Comparison of ENCODE assay signal across 27 mouse cellular contexts in the genomic region with DNA sequence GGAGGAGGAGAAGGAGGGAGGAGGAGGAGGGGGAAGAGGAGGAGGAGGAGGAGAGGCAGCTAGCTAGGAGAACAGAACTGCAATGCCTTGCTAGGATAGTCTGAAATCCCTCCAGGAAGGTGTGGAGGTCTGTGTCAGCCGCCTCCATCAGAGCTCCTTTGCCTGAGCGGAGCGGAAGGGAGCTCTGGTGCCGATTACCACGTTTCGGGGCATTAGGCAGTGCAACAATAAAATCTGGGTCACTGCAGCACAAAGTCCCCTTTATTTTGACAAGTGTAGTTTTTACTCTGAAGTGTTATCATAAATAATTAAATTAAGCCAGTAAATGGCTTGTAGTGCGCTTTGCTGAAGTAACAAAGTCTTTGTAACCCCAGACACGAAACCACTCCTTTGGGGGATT.
DNase-seq lines count a peak whose midpoint lies in the region; ATAC-seq and TF ChIP-seq lines count a peak whose summit lies in the region.
"Had no signal": no experiment of that assay in that cellular context is flagged by ENCODE, and none has a peak within 500 bp of the region (broad histone marks: within the 10 kb centered on the region; RNA-seq: fewer than 3 reads in every experiment).

No protein-coding gene starts in this region.

- no peak for ATAC-seq in kidney, postnatal 0 days (replicated peaks; ENCODE audit: low FRiP score, low read depth)
- no peak for ATAC-seq in embryonic facial prominence, embryonic 12.5 days (ENCODE audit: insufficient number of reproducible peaks, insufficient read depth, low FRiP score, low TSS enrichment)
- ATAC-seq: CD4-positive, CD25-positive, alpha-beta regulatory T cell, adult 4 months; forebrain, embryonic 16.5 days; hindbrain, embryonic 16.5 days; intestine, embryonic 15.5 days had no signal

- 39% methylated on average over 8 of the region's 8 CpGs for WGBS in kidney, postnatal 0 days
- 36% methylated on average over 8 of the region's 8 CpGs for WGBS in embryonic facial prominence, embryonic 12.5 days

- DNase-seq in kidney, postnatal 0 days (ENCODE audit: low spot score): peak; percentile 64
- no peak for DNase-seq in kidney, postnatal 14 days
- DNase-seq in retina, embryonic 14.5 days (ENCODE audit: low spot score): peak; percentile 37
- DNase-seq in cerebellum, postnatal 14 days: no peak
- DNase-seq in heart, adult 18-20 months: no peak
- DNase-seq: adrenal gland, adult 2 months; adrenal gland, postnatal 14 days; cerebellum, adult 11 months; cerebellum, adult 2 months; cerebellum, adult 9-11 months; cerebellum, postnatal 36 days; gastrocnemius, adult 2 months; gastrocnemius, postnatal 14 days; heart, adult 11 months; heart, postnatal 10 days; heart, postnatal 36 days had no signal

- H3K9me3 ChIP-seq in kidney, postnatal 0 days (replicated peaks; ENCODE audit: low read length): no peaks in the 10 kb centered on the region
- H3K9me3 ChIP-seq in embryonic facial prominence, embryonic 12.5 days: peaks cover 4% of the 10 kb centered on the region; the same call in 1 of the 2 replicates
- H3K9me3 ChIP-seq: embryonic facial prominence, embryonic 15.5 days; forebrain, embryonic 12.5 days; heart, embryonic 12.5 days; heart, embryonic 15.5 days; hindbrain, embryonic 10.5 days; hindbrain, embryonic 13.5 days; intestine, embryonic 15.5 days had no signal

- no peak overlapping the region for H3K9ac ChIP-seq in kidney, postnatal 0 days (ENCODE audit: low read depth, low read length)
- H3K9ac ChIP-seq in embryonic facial prominence, embryonic 12.5 days: no peak overlapping the region; the same call in 1 of the 2 replicates
- H3K9ac ChIP-seq: embryonic facial prominence, embryonic 15.5 days; forebrain, embryonic 12.5 days; heart, embryonic 12.5 days; heart, embryonic 15.5 days; hindbrain, embryonic 13.5 days; intestine, embryonic 15.5 days had no signal

- no peak overlapping the region for H3K4me2 ChIP-seq in kidney, postnatal 0 days (ENCODE audit: low read length)
- H3K4me2 ChIP-seq in embryonic facial prominence, embryonic 12.5 days (replicated peaks): no peak overlapping the region
- H3K4me2 ChIP-seq: embryonic facial prominence, embryonic 15.5 days; forebrain, embryonic 12.5 days; heart, embryonic 12.5 days; heart, embryonic 15.5 days; hindbrain, embryonic 13.5 days; intestine, embryonic 15.5 days had no signal

- no peak overlapping the region for H3K27ac ChIP-seq in kidney, postnatal 0 days
- peak overlapping the region; percentile 24 for H3K27ac ChIP-seq in embryonic facial prominence, embryonic 12.5 days
- H3K27ac ChIP-seq: embryonic facial prominence, embryonic 15.5 days; forebrain, embryonic 12.5 days; gastrocnemius, adult 2 months; heart, embryonic 15.5 days; hindbrain, embryonic 10.5 days; hindbrain, embryonic 13.5 days; intestine, embryonic 15.5 days had no signal

- no peak for TF ChIP-seq CTCF in kidney, postnatal 0 days (IDR thresholded peaks at IDR 0.05; ENCODE audit: low read depth)

- H3K27me3 ChIP-seq in kidney, postnatal 0 days (ENCODE audit: insufficient read depth, low read length): no peaks in the 10 kb centered on the region
- H3K27me3 ChIP-seq in embryonic facial prominence, embryonic 12.5 days: no peaks in the 10 kb centered on the region
- H3K27me3 ChIP-seq: embryonic facial prominence, embryonic 15.5 days; heart, embryonic 15.5 days; intestine, embryonic 15.5 days had no signal

- H3K4me1 ChIP-seq in kidney, postnatal 0 days (replicated peaks; ENCODE audit: insufficient read depth, low read length): peaks cover 18% of the 10 kb centered on the region
- peaks cover 59% of the 10 kb centered on the region for H3K4me1 ChIP-seq in embryonic facial prominence, embryonic 12.5 days

- no peaks in the 10 kb centered on the region for H3K36me3 ChIP-seq in kidney, postnatal 0 days (ENCODE audit: insufficient read depth, low read length)
- H3K36me3 ChIP-seq in embryonic facial prominence, embryonic 12.5 days: no peaks in the 10 kb centered on the region
- H3K36me3 ChIP-seq: embryonic facial prominence, embryonic 15.5 days; forebrain, embryonic 12.5 days; heart, embryonic 12.5 days; heart, embryonic 15.5 days; hindbrain, embryonic 10.5 days; hindbrain, embryonic 13.5 days; intestine, embryonic 15.5 days had no signal

- no peak overlapping the region for H3K4me3 ChIP-seq in kidney, postnatal 0 days (replicated peaks; ENCODE audit: low read depth, low read length)
- H3K4me3 ChIP-seq in embryonic facial prominence, embryonic 12.5 days: no peak overlapping the region
- H3K4me3 ChIP-seq: embryonic facial prominence, embryonic 15.5 days; forebrain, embryonic 12.5 days; gastrocnemius, adult 2 months; heart, embryonic 12.5 days; heart, embryonic 15.5 days; hindbrain, embryonic 10.5 days; hindbrain, embryonic 13.5 days; intestine, embryonic 15.5 days had no signal

Comparison
In these comparisons a context has a peak if more than half of its experiments do, and no peak if none do; other contexts are left out.
1. DNase-seq: peak in kidney, postnatal 0 days (single experiment) and retina, embryonic 14.5 days (single experiment); none in kidney, postnatal 14 days (single experiment), cerebellum, postnatal 14 days (0 of 2) and heart, adult 18-20 months (0 of 2).